ENCODE assay signal across 8 mouse cellular contexts in the genomic region with DNA sequence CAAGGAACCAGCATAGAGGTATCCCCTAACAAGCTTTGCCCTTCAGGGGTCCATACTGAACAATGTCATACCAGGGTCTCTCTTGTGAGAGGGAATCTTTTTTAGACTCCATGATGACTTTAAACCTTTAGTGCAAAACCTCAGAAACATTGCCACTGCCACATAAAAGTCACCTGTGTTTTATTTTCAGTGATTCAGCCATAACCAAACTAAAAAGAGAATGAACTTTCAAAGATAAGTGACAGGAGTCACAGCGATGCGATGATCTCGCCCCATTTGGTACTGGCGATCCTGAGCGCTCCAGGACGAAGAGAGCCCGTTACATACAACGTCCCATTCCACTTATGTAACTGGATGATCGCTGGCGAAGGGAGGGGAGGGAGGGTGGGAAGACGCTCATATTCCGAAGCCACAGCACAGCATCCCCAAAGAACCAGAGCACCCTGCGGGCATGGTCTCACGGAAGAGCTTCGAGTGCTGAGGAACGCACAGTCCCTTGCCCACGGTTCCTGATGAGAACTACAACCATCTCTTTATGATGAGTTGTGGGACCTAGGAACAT. TPM values are rescaled to one million over a fixed set of nuclear protein-coding genes. Genes with fewer than 3 reads are reported as not detected.
DNase-seq lines count a peak whose midpoint lies in the region; ATAC-seq and TF ChIP-seq lines count a peak whose summit lies in the region.

No protein-coding gene starts in this region.

- peak overlapping the region; percentile 64 for H3K4me3 ChIP-seq in heart, embryonic 11.5 days (ENCODE audit: low read depth, low read length)
- H3K4me3 ChIP-seq in ES-E14 (ENCODE audit: insufficient read depth in 1 of 2, low read depth in 1 of 2, low read length in 2 of 2, poor library complexity in 1 of 2, severe bottlenecking in 1 of 2): peak overlapping the region; percentile 82 to 95
- H3K4me3 ChIP-seq in embryonic facial prominence, embryonic 11.5 days (ENCODE audit: low read depth, low read length): peak overlapping the region; percentile 58
- peak overlapping the region; percentile 53 for H3K4me3 ChIP-seq in intestine, embryonic 14.5 days (ENCODE audit: low read depth, low read length)
- peak overlapping the region; percentile 62 for H3K4me3 ChIP-seq in midbrain, embryonic 12.5 days

- peaks cover 4% of the 10 kb centered on the region; the same call in 1 of the 2 replicates for H3K27me3 ChIP-seq in heart, embryonic 11.5 days (ENCODE audit: control insufficient read depth, insufficient read depth, low read length)
- no peaks in the 10 kb centered on the region for H3K27me3 ChIP-seq in embryonic facial prominence, embryonic 11.5 days (ENCODE audit: control insufficient read depth, insufficient read depth, low read length)
- no peaks in the 10 kb centered on the region for H3K27me3 ChIP-seq in intestine, embryonic 14.5 days (replicated peaks; ENCODE audit: control insufficient read depth, insufficient read depth, low read length)
- no peaks in the 10 kb centered on the region for H3K27me3 ChIP-seq in midbrain, embryonic 12.5 days

- 0 out of 2 replicates have a peak, but pooled peaks cover 5% of the 10 kb centered on the region for H3K4me1 ChIP-seq in heart, embryonic 11.5 days (ENCODE audit: control insufficient read depth, insufficient read depth, low read length)
- no peaks in the 10 kb centered on the region for H3K4me1 ChIP-seq in ES-E14 (ENCODE audit: control insufficient read depth in 2 of 2, insufficient read depth in 2 of 2, low read length in 2 of 2, poor library complexity in 1 of 2)
- no peaks in the 10 kb centered on the region for H3K4me1 ChIP-seq in embryonic facial prominence, embryonic 11.5 days (ENCODE audit: control insufficient read depth, insufficient read depth, low read length)
- peaks cover 4% of the 10 kb centered on the region; the same call in 1 of the 2 replicates for H3K4me1 ChIP-seq in intestine, embryonic 14.5 days (replicated peaks; ENCODE audit: control insufficient read depth, insufficient read depth, low read length)
- H3K4me1 ChIP-seq in midbrain, embryonic 12.5 days: peaks cover 9% of the 10 kb centered on the region; the same call in 1 of the 2 replicates

- ATAC-seq in heart, embryonic 11.5 days (replicated peaks; ENCODE audit: insufficient number of reproducible peaks, low FRiP score, low TSS enrichment): no peak
- no peak for ATAC-seq in embryonic facial prominence, embryonic 11.5 days (replicated peaks; ENCODE audit: insufficient number of reproducible peaks, low FRiP score, low TSS enrichment, low read depth)
- ATAC-seq in intestine, embryonic 14.5 days (replicated peaks; ENCODE audit: low FRiP score, low TSS enrichment, low read depth): no peak
- no peak for ATAC-seq in midbrain, embryonic 12.5 days (ENCODE audit: low FRiP score, low read depth)
- ATAC-seq in megakaryocyte progenitor cell, adult 5-6 weeks (replicated peaks; ENCODE audit: poor library complexity): no peak

- no peaks in the 10 kb centered on the region for H3K9me3 ChIP-seq in heart, embryonic 11.5 days (replicated peaks; ENCODE audit: control insufficient read depth, low read length)
- no peaks in the 10 kb centered on the region for H3K9me3 ChIP-seq in ES-E14 (ENCODE audit: control insufficient read depth, insufficient read depth, low read depth, low read length)
- H3K9me3 ChIP-seq in embryonic facial prominence, embryonic 11.5 days (replicated peaks; ENCODE audit: control insufficient read depth, low read length): no peaks in the 10 kb centered on the region
- no peaks in the 10 kb centered on the region for H3K9me3 ChIP-seq in intestine, embryonic 14.5 days (ENCODE audit: control insufficient read depth, low read length)
- H3K9me3 ChIP-seq in midbrain, embryonic 12.5 days: no peaks in the 10 kb centered on the region

- H3K36me3 ChIP-seq in heart, embryonic 11.5 days (ENCODE audit: control insufficient read depth, insufficient read depth, low read length): no peaks in the 10 kb centered on the region
- H3K36me3 ChIP-seq in ES-E14 (ENCODE audit: control insufficient read depth, insufficient read depth, low read length, poor library complexity, severe bottlenecking): no peaks in the 10 kb centered on the region; the same call in 1 of the 2 replicates
- H3K36me3 ChIP-seq in embryonic facial prominence, embryonic 11.5 days (replicated peaks; ENCODE audit: control insufficient read depth, insufficient read depth, low read depth, low read length): no peaks in the 10 kb centered on the region
- H3K36me3 ChIP-seq in intestine, embryonic 14.5 days (ENCODE audit: control insufficient read depth, insufficient read depth, low read length): no peaks in the 10 kb centered on the region
- H3K36me3 ChIP-seq in midbrain, embryonic 12.5 days: no peaks in the 10 kb centered on the region

- intact Hi-C loops in heart, postnatal 25 days (cut with DNase I): loop anchor here (5.0 kb wide), 2 partner anchors 47 to 62 kb away; a partner anchor contains a TSS

- H3K27ac ChIP-seq in heart, embryonic 11.5 days (ENCODE audit: low read depth, low read length): peak overlapping the region; percentile 96
- no peak overlapping the region; the same call in 1 of the 2 replicates for H3K27ac ChIP-seq in ES-E14 (ENCODE audit: insufficient read depth, low read depth, low read length, poor library complexity, severe bottlenecking)
- no peak overlapping the region; the same call in 1 of the 2 replicates for H3K27ac ChIP-seq in embryonic facial prominence, embryonic 11.5 days (replicated peaks; ENCODE audit: low read depth, low read length)
- H3K27ac ChIP-seq in intestine, embryonic 14.5 days (ENCODE audit: low read depth): no peak overlapping the region
- H3K27ac ChIP-seq in midbrain, embryonic 12.5 days (replicated peaks): peak overlapping the region; percentile 95

- no peak for DNase-seq in heart, postnatal 25 days (ENCODE audit: low spot score)
- no peak for DNase-seq in ES-E14 (ENCODE audit: low read depth, low spot score)
- no peak for DNase-seq in embryonic facial prominence, embryonic 11.5 days (ENCODE audit: low spot score)
- no peak for DNase-seq in intestine, embryonic 14.5 days (ENCODE audit: low spot score)
- DNase-seq in right cerebral cortex, postnatal 14 days: no peak

- peak overlapping the region; percentile 71 for H3K4me2 ChIP-seq in heart, embryonic 11.5 days
- H3K4me2 ChIP-seq in embryonic facial prominence, embryonic 11.5 days (ENCODE audit: low read depth, low read length): peak overlapping the region; percentile 53
- peak overlapping the region; percentile 54 for H3K4me2 ChIP-seq in intestine, embryonic 14.5 days (ENCODE audit: low read length)
- H3K4me2 ChIP-seq in midbrain, embryonic 12.5 days (replicated peaks): peak overlapping the region; percentile 59

- in situ Hi-C loops in ES-E14 (cut with MboI; ENCODE audit: low sequenced_read_pairs in 2 of 2, unreplicated experiment in 2 of 2): no loop called here

- peak overlapping the region; percentile 89 for H3K9ac ChIP-seq in heart, embryonic 11.5 days (ENCODE audit: low read depth, low read length)
- H3K9ac ChIP-seq in ES-E14 (ENCODE audit: insufficient read depth, low read depth, low read length, poor library complexity, severe bottlenecking): peak overlapping the region; percentile 94
- H3K9ac ChIP-seq in embryonic facial prominence, embryonic 11.5 days (replicated peaks; ENCODE audit: low read length): peak overlapping the region; percentile 86
- peak overlapping the region; percentile 73 for H3K9ac ChIP-seq in intestine, embryonic 14.5 days (ENCODE audit: low read length)
- H3K9ac ChIP-seq in midbrain, embryonic 12.5 days (replicated peaks): peak overlapping the region; percentile 87

- WGBS in heart, embryonic 11.5 days (ENCODE audit: insufficient replicate concordance): 22% methylated on average over 17 of the region's 17 CpGs
- WGBS in embryonic facial prominence, embryonic 11.5 days: 27% methylated on average over 15 of the region's 17 CpGs
- 11% methylated on average over 17 of the region's 17 CpGs for WGBS in intestine, embryonic 14.5 days
- WGBS in midbrain, embryonic 12.5 days: 25% methylated on average over 17 of the region's 17 CpGs

TF ChIP-seq in ES-E14, 5 proteins besides CTCF, POLR2A, EP300 and RAD21:
- no peak for TF ChIP-seq ZC3H11A (IDR thresholded peaks at IDR 0.05; ENCODE audit: borderline replicate concordance, low read depth, low read length)
- no peak for TF ChIP-seq MAFK (IDR thresholded peaks at IDR 0.05; ENCODE audit: insufficient read depth, low read depth, low read length)
- no peak for TF ChIP-seq CHD2 (IDR thresholded peaks at IDR 0.05; ENCODE audit: low read depth, low read length)
- TF ChIP-seq ZNF384 (IDR thresholded peaks at IDR 0.05; ENCODE audit: low read depth, low read length): no peak
- TF ChIP-seq HCFC1 (IDR thresholded peaks at IDR 0.05; ENCODE audit: borderline replicate concordance, insufficient read depth, low read length): no peak

RNA-seq across cellular contexts. Expression of a gene that starts 42.9 kb away (rescaled TPM):
- not detected in 2 replicates for polyA plus RNA-seq in heart, embryonic 11.5 days (2014; fragmentation: Nextera tagmentation; extraction: Ambion mirVana)
- total RNA-seq in heart, postnatal 25 days (2021): not detected
- not detected in 2 replicates for total RNA-seq in ES-E14 (2012; rRNA removed)
- polyA plus RNA-seq in embryonic facial prominence, embryonic 11.5 days (2014; fragmentation: Nextera tagmentation; extraction: Ambion mirVana): not detected in 2 replicates
- polyA plus RNA-seq in intestine, embryonic 14.5 days (2014; fragmentation: Nextera tagmentation; extraction: Ambion mirVana): not detected in 2 replicates
- polyA plus RNA-seq in midbrain, embryonic 12.5 days (2016; fragmentation: Nextera tagmentation; extraction: Ambion mirVana): not detected in 2 replicates
- total RNA-seq in megakaryocyte progenitor cell, adult 5-6 weeks (2015): not detected in 2 replicates
- not detected in 2 replicates for total RNA-seq in megakaryocyte progenitor cell, adult 5-6 weeks (2017)

RNA-seq across cellular contexts. Expression of a gene that starts 50.8 kb away (rescaled TPM):
- 9.8 and 11.9 TPM in 2 replicates for polyA plus RNA-seq in heart, embryonic 11.5 days (2014; fragmentation: Nextera tagmentation; extraction: Ambion mirVana)
- total RNA-seq in heart, postnatal 25 days (2021): 10 to 100 TPM; 27.2 to 30.1 TPM
- 9.6 and 10.4 TPM in 2 replicates for total RNA-seq in ES-E14 (2012; rRNA removed)
- polyA plus RNA-seq in embryonic facial prominence, embryonic 11.5 days (2014; fragmentation: Nextera tagmentation; extraction: Ambion mirVana): 12.4 and 13.1 TPM in 2 replicates
- polyA plus RNA-seq in intestine, embryonic 14.5 days (2014; fragmentation: Nextera tagmentation; extraction: Ambion mirVana): 10.5 and 11.2 TPM in 2 replicates
- polyA plus RNA-seq in midbrain, embryonic 12.5 days (2016; fragmentation: Nextera tagmentation; extraction: Ambion mirVana): 17.8 and 19.7 TPM in 2 replicates
- total RNA-seq in megakaryocyte progenitor cell, adult 5-6 weeks (2015): 16.3 and 16.9 TPM in 2 replicates
- 15.3 and 18.8 TPM in 2 replicates for total RNA-seq in megakaryocyte progenitor cell, adult 5-6 weeks (2017)

Comparison
In these comparisons a context has a peak if more than half of its experiments do, and no peak if none do; other contexts are left out.
1. H3K27ac ChIP-seq: peak in heart, embryonic 11.5 days (single experiment) and midbrain, embryonic 12.5 days (single experiment); none in ES-E14 (single experiment), embryonic facial prominence, embryonic 11.5 days (single experiment) and intestine, embryonic 14.5 days (single experiment).
2. Peak in every context shown above with its lines, with median percentiles within 50 percentile points of each other: H3K4me2 ChIP-seq, H3K4me3 ChIP-seq and H3K9ac ChIP-seq.